Mouse (Mus musculus): Measurements from ENCODE around the gene Pou2f3.

Pou2f3 gene

GRCm38 (mm10) chr9:43231805-43232204 is 21.6 kb upstream of the Pou2f3 start:
- DNase-seq (ENCODE audit: low read depth in 1 of 2, low spot score in 2 of 2) = no peak

GRCm38 (mm10) chr9:43230886-43231285 is 20.7 kb upstream of the Pou2f3 start:
- DNase-seq (ENCODE audit: low read depth in 1 of 2, low spot score in 2 of 2) = no peak

- DNase-seq (ENCODE audit: low read depth in 1 of 2, low spot score in 2 of 2) = no peak
Measured at GRCm38 (mm10) chr9:43229962-43230361, 19.8 kb upstream of the Pou2f3 start.

- DNase-seq (ENCODE audit: low read depth in 1 of 2, low spot score in 2 of 2) = no peak
Measured at GRCm38 (mm10) chr9:43229398-43229895, 19.3 kb upstream of the Pou2f3 start.

GRCm38 (mm10) chr9:43228745-43229144 is 18.6 kb upstream of the Pou2f3 start:
- no peak for DNase-seq (ENCODE audit: low read depth in 1 of 2, low spot score in 2 of 2)

DNA sequence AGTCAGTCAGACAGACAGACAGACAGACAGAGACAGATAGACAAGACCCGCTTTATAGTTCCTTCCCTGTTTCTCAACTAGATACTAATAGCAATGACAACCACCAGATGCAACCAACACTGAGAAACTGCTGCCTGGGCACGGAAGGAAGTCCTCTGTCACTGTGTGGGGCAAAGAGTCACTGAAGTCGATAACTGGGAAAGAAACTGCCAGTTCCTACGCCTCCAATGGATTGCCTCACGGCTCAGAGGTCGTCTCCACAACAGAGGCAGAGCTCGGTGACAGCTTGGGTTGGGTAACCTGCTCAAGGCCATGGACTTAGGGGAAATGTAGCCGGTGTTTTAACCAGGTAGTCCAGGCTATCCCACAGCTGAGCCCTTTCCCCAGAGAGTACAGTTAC is 17.5 kb upstream of the Pou2f3 start:
- no peak for DNase-seq (ENCODE audit: low read depth in 1 of 2, low spot score in 2 of 2)

- DNase-seq (ENCODE audit: low read depth in 1 of 2, low spot score in 2 of 2) = no peak
Measured at GRCm38 (mm10) chr9:43226573-43227160, 16.5 kb upstream of the Pou2f3 start.

DNA sequence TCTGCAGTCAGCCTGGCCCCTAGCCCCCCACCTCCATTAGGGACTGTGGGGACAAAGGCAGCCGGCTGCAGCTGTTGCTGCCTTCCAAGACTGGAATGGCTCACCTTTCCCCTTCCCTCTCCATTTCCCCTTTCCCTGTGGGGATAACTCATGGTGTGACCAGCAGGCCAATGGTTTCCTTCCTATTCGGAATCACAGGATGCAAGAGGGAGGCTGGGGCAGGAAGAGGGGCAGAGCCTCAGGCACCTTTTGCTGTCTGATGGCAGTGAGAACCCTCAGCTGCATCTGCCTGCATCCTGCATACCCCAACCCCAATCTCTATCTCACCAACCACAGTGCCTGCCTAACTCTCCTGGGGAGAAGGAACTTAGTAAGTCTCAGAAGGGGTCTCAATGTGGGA is 15.3 kb upstream of the Pou2f3 start:
- DNase-seq (ENCODE audit: low read depth in 1 of 2, low spot score in 2 of 2) = no peak

DNA sequence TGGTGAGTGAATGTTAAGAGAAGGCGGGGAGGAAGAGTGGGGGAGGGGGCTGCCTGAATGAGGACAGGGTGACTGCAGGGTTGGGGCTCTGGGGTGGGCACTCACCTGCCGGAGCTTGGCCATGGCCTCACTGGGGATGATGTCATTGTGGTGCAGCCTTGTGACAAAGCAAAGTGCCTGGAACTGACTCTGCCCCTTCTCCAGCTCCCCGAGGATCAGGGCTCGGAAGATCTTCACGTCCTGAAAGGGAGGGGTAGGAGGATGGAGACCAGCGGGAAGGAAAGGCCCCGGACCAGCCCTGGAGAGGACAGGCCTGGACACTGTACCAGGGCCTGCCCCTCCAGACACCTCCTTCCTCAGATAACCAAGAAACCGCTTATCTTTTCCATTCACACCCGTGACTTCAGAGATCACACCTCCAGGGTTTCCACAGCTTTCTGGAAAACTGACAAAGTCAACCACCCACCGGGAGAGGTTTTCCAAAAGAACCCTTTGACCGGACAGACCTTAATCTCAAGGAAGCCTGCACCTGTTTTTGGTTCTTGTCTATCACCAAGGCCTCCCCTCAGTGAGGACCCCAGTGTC is 14.7 kb upstream of the Pou2f3 start:
- DNase-seq (ENCODE audit: low read depth in 1 of 2, low spot score in 2 of 2) = no peak

GRCm38 (mm10) chr9:43222429-43222715 is 12.2 kb upstream of the Pou2f3 start:
- no peak for DNase-seq (ENCODE audit: low read depth in 1 of 2, low spot score in 2 of 2)

DNA sequence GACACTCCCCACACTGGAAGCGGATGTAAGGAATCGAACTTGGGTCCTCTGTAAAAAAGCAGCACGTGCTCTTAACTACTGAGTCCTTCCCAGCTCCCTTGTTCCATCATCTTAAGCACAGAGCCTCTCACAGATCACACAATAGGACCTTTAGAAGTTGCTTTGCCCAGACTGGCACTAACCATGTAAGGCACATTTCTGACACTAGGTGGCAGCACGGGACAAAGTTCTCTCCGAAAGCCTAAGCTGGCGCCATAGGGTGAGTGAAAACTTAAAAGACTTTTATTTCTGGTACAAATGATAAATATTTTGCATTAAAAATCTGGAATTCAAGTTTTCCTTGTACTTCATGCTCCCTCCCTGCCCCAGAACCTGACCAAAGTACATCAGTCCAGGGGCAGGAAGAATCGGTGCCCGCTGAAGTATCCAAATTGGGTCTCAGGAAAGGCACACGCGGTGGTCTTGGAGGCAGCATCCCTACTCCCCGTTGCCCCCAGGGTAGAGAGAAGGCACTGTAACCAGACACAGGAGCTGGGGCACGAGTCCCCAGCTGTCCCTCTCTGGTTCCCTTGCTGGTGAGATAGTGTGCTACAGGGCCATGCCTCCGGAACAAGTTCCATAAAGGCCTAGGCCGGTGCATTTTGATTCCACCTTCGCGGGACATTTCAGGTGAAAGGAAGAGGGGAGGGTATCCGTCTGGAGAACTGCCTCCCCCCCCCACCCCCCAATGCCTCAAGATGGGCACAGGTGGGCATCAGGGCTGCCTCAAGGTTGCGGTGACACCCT is 11.7 kb upstream of the Pou2f3 start:
- peak in 1 of 2 experiments; percentile 43 for DNase-seq (ENCODE audit: low read depth in 1 of 2, low spot score in 2 of 2)

- DNase-seq (ENCODE audit: low read depth in 1 of 2, low spot score in 2 of 2) = no peak
Measured at GRCm38 (mm10) chr9:43210771-43211450, 742 bp upstream of the Pou2f3 start.

GRCm38 (mm10) chr9:43206022-43206390 is 4.2 kb downstream of the Pou2f3 start:
- DNase-seq (ENCODE audit: low read depth in 1 of 2, low spot score in 2 of 2) = no peak

DNA sequence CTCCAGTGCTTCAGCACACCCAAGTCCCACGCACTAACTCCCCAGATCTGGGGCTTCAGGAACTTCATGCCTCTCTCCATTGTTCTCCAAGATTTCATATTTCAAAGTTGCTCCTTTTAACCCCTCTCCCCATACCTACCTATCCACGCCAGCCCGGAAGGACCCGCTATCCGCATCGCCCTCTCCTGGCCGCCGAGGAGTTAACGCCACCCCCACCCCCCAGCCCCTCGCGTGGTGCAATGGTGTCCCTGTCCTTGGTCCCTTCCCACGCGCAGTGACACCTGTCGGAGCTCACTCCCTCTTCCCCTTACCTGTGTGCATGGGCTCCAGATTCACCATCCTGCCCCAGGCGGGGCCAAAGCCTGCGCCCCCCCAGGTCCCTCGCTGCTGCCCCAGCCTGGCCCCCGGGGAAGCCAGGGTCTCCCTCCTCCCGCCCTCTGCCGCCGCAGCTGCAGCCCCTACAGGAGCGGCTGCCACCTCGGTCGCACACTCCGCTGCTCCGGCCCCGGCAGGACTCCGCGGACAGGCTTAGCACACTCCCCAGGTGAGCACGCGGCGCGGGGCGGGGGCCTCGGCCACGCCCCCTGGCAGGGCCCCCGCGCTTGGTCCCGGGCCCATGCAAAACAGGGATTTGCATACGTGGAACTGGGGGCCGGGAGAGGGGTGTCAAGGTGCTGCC is 4.7 kb downstream of the Pou2f3 start:
- no peak for DNase-seq (ENCODE audit: low read depth in 1 of 2, low spot score in 2 of 2)

DNA sequence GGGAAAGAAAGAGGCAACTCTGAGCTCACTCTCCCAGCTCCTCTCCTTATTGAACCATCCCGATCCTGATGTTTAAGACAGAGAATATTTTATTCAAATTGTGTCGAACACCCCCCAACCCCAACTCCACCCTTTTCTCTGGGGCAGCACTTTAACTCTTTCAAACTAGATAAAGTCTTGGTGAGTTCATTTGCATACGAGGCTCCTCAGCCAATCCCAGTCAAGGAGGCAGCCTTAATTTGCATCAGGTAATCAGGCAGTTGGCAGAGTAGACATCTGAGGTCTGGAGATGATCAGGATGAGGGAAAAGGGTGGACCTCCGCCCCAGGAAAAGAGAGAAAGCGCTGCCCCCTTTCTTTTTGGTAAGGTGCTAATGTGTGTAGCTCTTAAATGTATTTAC is 10.0 kb downstream of the Pou2f3 start:
- DNase-seq (ENCODE audit: low read depth in 1 of 2, low spot score in 2 of 2) = no peak

DNA sequence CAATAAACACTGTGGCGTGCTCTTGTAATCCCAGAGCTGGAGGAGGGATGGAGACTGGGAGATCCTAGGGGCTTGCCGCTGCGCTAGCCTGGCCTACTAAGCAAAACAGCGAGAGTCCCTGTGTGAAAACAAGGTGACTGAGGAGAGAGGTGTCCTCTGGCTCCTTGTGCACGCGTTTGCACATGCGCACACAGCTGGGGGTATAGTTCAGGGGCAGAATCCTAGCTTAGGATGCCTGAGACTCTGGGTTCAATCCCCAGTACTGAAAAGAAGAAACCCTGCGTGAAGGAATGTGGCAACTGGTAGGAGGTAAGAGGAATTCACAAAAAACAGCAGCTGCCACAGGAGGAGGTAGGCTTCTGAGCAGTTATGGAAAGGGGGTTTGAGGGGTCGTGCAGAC is 16.2 kb downstream of the Pou2f3 start:
- no peak for DNase-seq (ENCODE audit: low read depth in 1 of 2, low spot score in 2 of 2)

- no peak for DNase-seq (ENCODE audit: low read depth in 1 of 2, low spot score in 2 of 2)
Measured at GRCm38 (mm10) chr9:43191561-43191960, 18.6 kb downstream of the Pou2f3 start.

DNA sequence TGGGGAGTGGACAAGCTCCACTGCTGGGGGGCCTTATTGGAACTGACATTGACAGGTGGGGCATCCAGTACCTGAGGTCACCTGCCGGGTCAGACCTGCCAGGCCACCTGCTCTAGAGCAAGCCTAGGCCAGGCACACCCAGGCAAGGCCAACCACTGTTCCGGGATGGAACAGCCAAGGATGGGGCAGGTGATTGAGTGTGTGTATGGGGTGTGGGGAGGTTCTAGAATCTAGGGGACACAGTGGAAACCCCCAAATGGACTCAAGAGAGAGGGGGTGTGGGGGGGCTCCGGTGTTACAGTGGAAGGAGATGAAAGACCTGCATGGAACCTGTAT is 21.2 kb downstream of the Pou2f3 start:
- no peak for DNase-seq (ENCODE audit: low read depth in 1 of 2, low spot score in 2 of 2)

DNA sequence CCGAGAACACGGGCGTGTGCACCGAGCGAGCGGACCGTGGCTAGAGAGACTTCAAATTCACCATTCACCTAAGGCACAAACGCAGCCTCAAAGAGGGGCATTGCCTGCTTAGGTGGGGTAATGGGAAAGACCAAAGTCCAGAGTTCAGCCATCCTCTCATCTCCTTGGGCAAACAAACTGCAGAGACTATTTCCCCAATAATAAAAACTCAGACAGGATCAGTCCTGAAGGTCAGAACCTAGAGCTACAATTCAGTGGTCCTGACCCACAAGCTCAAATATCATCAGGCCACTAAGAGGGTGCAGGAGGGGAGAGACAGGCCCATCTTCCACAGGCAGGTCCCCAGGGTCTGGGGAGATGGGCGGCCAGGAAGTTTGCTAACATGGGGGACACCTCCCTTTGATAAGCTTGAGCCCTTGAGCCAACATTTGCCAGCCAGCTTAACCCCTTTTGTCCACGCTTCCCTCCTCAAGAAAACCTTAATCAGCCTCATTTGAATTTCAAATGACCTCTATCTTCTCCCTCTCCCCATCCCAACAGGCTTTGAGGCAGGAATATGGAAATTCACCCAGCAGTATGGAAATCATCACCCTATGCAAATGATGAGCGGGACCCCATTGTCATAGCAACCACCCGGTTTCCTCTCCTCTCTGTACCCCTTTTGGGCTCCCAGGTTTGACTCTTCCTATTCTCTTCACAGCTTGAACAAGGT is 21.7 kb downstream of the Pou2f3 start:
- no peak for DNase-seq (ENCODE audit: low read depth in 1 of 2, low spot score in 2 of 2)

DNA sequence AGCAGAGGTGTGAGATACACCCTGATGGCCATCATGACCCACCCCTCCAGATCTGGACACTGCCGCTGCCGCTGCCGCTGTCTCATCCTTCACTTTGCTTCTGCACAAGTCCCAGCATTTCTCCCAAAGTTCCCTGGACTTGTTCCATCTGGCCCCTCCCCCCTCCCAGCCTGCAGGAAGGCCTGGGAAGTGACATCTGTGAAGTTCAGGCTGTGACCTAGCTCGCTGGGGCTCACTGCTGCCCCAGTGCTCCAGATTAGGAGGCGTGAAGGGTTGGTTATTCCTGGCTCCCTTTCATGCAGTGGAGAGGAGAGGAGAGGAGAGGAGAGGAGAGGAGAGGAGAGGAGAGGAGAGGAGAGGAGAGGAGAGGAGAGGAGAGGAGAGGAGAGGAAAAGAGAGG is 30.6 kb downstream of the Pou2f3 start:
- DNase-seq (ENCODE audit: low read depth in 1 of 2, low spot score in 2 of 2) = no peak

DNA sequence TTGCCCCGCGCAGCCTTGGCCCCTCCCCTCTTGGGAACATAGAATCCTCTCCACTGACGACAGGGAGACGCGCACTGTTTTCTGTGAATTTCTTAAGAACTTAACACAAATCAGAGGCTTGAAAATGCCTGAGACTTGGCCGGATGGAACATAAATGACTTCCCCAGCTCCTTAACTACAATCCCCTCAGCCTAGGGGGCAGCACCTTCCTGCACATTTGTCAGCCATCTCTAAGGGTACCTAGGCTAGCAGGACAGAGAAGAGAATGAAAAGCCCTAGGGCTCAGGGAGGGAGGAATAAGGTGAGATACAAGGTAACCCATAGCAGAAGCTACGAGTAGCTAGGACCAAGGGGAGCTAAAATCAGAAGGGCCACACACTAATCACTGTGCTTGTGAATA is 32.0 kb downstream of the Pou2f3 start:
- no peak for DNase-seq (ENCODE audit: low read depth in 1 of 2, low spot score in 2 of 2)
